Mouse (Mus musculus) kidney, postnatal 0 days (tissue): ENCODE data around the gene Pdgfc. TPM values are rescaled to one million over a fixed set of nuclear protein-coding genes. Genes with fewer than 3 reads are reported as not detected.

Source experiments
- ATAC-seq: fragments of 200-750 bp; cut with Nextera tagmentation; replicated peaks from 2 replicates; pipeline ENCODE4 v1.8.0; 2017; ENCODE audit warnings: low read depth, moderate number of reproducible peaks, moderate TSS enrichment, moderate library complexity; ENCODE audit not compliant: low FRiP score
- DNase-seq: peaks from one replicate; pipeline ENCODE4 v3.0.0-alpha.2; 2016; ENCODE audit warnings: low spot score
- H3K27ac ChIP-seq: fragments of 300-500 bp; sonication (generic); 2 replicates; pipeline ENCODE4 v1.5.1; 2014; ENCODE audit warnings: mild to moderate bottlenecking
- H3K27me3 ChIP-seq: fragments of 300-500 bp; sonication (generic); 2 replicates; pipeline ENCODE4 v1.6.1; 2014; ENCODE audit warnings: low read length, mixed read lengths; ENCODE audit not compliant: insufficient read depth
- H3K36me3 ChIP-seq: fragments of 300-500 bp; sonication (generic); 2 replicates; pipeline ENCODE4 v1.6.1; 2014; ENCODE audit warnings: low read length, mixed read lengths; ENCODE audit not compliant: insufficient read depth
- H3K4me1 ChIP-seq: fragments of 300-500 bp; sonication (generic); replicated peaks from 2 replicates; pipeline ENCODE4 v1.6.1; 2014; ENCODE audit warnings: antibody characterized with exemption, low read length, mixed read lengths; ENCODE audit not compliant: insufficient read depth
- H3K4me2 ChIP-seq: fragments of 300-500 bp; sonication (generic); 2 replicates; pipeline ENCODE4 v1.6.1; 2014; ENCODE audit warnings: mild to moderate bottlenecking, low read length, moderate library complexity, mixed read lengths
- H3K4me3 ChIP-seq: fragments of 300-500 bp; sonication (generic); replicated peaks from 2 replicates; pipeline ENCODE4 v1.5.1; 2014; ENCODE audit warnings: low read depth, low read length
- H3K9ac ChIP-seq: fragments of 300-500 bp; sonication (generic); 2 replicates; pipeline ENCODE4 v1.6.1; 2014; ENCODE audit warnings: low read depth, low read length
- H3K9me3 ChIP-seq: fragments of 300-500 bp; sonication (generic); replicated peaks from 2 replicates; pipeline ENCODE4 v1.6.1; 2016; ENCODE audit warnings: low read length, inconsistent platforms, mixed read lengths
- CTCF ChIP-seq: IDR thresholded peaks from 2 replicates; pipeline ENCODE4 v1.5.1; 2016; ENCODE audit warnings: antibody characterized with exemption, low read depth, mild to moderate bottlenecking, moderate library complexity
- WGBS: fragments of 180-500 bp; shearing (Covaris S2); extraction: QIAGEN DNeasy Blood & Tissue Kit; methylation state at CpG from one replicate; pipeline ENCODE4 v1.1.7; 2014; 5-methylcytosine and 5-hydroxymethylcytosine counted together
- polyA plus RNA-seq: library from polyadenylated mRNA; unstranded; fragments of >200 nt; fragmentation: Nextera tagmentation; extraction: Ambion mirVana; gene quantifications from 2 replicates; pipeline ENCODE4 v1.2.1, GENCODE M21; 2015

Gene Pdgfc
- polyA plus RNA-seq, 1 experiment from 2014 or later: 36.1 TPM

DNA sequence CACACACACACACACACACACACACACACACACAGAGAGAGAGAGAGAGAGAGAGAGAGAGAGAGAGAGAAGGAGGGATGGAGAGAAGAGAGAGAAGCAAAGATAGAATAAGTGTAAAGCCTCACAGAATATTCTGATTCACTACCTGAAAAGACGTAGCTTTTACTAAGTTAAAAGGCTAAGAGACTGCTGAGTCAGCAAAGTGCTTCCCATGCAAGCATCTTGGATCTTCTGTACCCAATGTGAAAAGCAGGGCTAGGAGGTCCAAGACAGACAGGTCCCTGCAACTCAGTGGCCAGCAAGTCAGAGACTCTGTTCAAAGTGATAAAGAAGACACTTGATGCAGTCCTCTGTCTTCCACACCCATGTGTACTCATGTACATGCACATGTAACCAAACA is 13.4 kb upstream of the Pdgfc start:
- no peaks in the 10 kb centered on the region for H3K4me1 ChIP-seq
- no peak overlapping the region for H3K9ac ChIP-seq
- H3K4me2 ChIP-seq: no peak overlapping the region
- no peaks in the 10 kb centered on the region for H3K36me3 ChIP-seq
- no peak for DNase-seq
- no peak overlapping the region for H3K27ac ChIP-seq
- H3K9me3 ChIP-seq: no peaks in the 10 kb centered on the region
- 68% methylated on average over 1 of the region's 1 CpGs for WGBS
- H3K27me3 ChIP-seq: no peaks in the 10 kb centered on the region
- TF ChIP-seq CTCF: no peak
- no peak overlapping the region for H3K4me3 ChIP-seq
- no peak for ATAC-seq

DNA sequence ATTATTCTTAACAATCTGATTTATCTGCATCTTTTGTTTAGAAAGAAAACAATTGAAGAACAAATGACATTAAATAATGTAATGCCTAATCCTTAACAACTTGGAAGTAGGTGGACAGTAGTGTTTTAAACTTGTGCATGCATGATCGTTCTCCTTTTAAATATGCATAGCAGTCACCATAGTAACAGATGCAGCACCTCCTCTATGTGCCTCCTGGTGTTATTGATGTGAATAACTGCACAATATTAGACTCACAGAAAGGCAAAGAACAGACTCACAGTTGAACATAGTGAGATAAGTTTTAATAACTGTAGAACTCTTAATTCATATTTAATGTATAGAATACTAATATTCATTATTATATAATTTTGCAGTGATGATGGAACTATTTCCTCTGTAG is 12.6 kb upstream of the Pdgfc start:
- Histone ChIP-seq H3K9ac (no peak overlapping the region), H3K36me3 (no peaks in the 10 kb centered on the region), H3K27ac (no peak overlapping the region), H3K4me3 (no peak overlapping the region), H3K27me3 (no peaks in the 10 kb centered on the region), H3K4me2 (no peak overlapping the region), H3K4me1 (no peaks in the 10 kb centered on the region), H3K9me3 (no peaks in the 10 kb centered on the region)
- WGBS: 48% methylated on average over 1 of the region's 1 CpGs
- no peak for DNase-seq
- no peak for TF ChIP-seq CTCF
- ATAC-seq: no peak

DNA sequence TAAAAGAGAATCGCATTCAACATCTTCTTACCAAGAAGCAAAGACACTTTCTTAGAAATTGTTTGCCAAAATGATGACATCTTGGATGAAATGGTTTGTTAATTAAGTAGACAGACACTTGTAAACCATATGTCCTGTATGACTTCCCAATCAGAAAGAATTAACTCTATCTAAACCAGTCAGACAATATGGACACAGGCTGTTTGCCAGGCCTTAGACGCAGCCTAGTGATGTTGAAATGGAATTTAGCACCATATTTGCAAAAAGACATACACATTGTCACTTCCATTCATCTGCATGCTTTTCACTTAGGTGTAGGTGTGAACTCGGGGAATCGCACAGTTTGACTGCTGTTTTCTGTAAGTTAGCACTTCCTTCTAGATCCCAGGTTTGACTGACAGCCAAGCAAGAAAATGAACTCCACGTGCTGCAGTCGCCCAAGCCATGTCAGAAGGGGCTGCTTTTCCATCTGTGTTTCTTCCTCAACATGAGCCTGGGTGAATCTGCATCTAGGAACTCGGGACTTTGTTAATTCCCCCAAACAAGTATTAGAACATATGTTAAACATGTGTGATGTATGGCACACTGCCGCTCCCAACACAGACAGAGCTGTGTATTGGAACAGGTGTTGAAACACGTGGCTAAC is 10.5 kb upstream of the Pdgfc start:
- no peak for TF ChIP-seq CTCF
- Histone ChIP-seq H3K4me3 (no peak overlapping the region), H3K9ac (no peak overlapping the region), H3K4me1 (no peaks in the 10 kb centered on the region), H3K9me3 (no peaks in the 10 kb centered on the region), H3K36me3 (no peaks in the 10 kb centered on the region), H3K27ac (no peak overlapping the region), H3K4me2 (no peak overlapping the region), H3K27me3 (no peaks in the 10 kb centered on the region)
- no peak for DNase-seq
- WGBS: 79% methylated on average over 9 of the region's 9 CpGs
- no peak for ATAC-seq

DNA sequence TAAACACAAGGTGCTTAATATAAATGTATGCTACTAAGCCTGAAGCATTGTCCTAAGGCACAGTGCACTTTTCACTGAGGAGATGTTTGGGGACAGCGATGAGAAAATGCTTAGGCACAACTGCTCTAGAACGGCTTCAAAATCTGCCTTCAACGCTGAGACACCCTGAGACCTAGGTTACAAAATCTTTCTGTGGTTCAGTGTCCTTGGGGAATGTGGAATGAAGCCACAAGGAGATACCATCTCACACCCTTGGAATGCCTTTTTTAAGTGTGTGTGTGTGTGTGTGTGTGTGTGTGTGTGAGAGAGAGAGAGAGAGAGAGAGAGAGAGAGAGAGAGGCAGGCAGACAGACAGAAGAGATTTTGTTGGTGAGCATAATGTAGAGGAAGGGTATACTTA is 7.9 kb upstream of the Pdgfc start:
- no peak overlapping the region for H3K27ac ChIP-seq
- TF ChIP-seq CTCF: no peak
- WGBS: 58% methylated on average over 3 of the region's 3 CpGs
- no peaks in the 10 kb centered on the region for H3K4me1 ChIP-seq
- no peak overlapping the region for H3K4me2 ChIP-seq
- H3K36me3 ChIP-seq: no peaks in the 10 kb centered on the region
- ATAC-seq (no peak), DNase-seq (no peak)
- H3K9me3 ChIP-seq: no peaks in the 10 kb centered on the region
- H3K27me3 ChIP-seq: no peaks in the 10 kb centered on the region
- H3K4me3 ChIP-seq: no peak overlapping the region
- no peak overlapping the region for H3K9ac ChIP-seq

DNA sequence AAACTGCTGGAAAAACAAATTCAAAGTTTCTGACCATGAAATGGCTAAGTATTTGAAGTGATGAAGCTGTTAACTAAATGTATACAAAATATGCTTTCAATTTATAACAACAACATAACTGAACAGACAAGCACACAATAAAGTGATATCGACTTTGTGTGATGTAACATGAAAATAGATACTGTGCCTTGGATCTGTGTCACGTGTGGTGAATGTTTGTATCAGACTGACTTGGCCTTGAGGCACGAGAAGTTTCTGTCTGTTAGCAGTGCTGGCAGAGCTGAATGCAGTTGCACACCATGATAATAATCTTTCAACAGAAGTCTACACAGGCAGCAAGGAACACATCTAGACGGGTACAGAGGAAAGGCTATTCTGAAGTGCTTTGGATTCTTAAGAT is 6.9 kb upstream of the Pdgfc start:
- Histone ChIP-seq H3K9ac (no peak overlapping the region), H3K9me3 (no peaks in the 10 kb centered on the region), H3K4me1 (no peaks in the 10 kb centered on the region), H3K27ac (no peak overlapping the region), H3K27me3 (no peaks in the 10 kb centered on the region), H3K4me3 (no peak overlapping the region), H3K36me3 (no peaks in the 10 kb centered on the region), H3K4me2 (no peak overlapping the region)
- 70% methylated on average over 4 of the region's 4 CpGs for WGBS
- no peak for TF ChIP-seq CTCF
- ATAC-seq (no peak), DNase-seq (no peak)

DNA sequence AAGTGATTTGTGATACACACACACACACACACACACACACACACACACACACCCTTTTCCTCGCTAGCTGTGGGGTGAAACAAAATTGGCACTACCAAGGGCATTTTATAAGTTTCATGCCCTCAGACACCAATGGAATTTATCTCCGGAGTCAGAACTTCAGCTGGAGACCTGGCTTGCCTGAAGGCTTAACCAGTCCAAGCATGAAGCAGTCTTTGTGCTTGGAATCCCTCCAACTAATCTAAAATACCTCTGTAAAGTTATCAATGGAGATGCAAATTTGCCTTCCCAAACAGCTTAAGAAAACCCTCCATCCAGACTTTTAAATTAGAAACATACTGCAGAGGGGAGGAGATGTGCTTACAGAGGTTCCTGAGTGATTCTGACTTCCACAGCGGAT is 6.3 kb upstream of the Pdgfc start:
- Histone ChIP-seq H3K4me2 (no peak overlapping the region), H3K9ac (no peak overlapping the region), H3K4me1 (no peaks in the 10 kb centered on the region), H3K4me3 (no peak overlapping the region), H3K27me3 (no peaks in the 10 kb centered on the region), H3K36me3 (no peaks in the 10 kb centered on the region), H3K27ac (no peak overlapping the region), H3K9me3 (no peaks in the 10 kb centered on the region)
- 76% methylated on average over 3 of the region's 3 CpGs for WGBS
- DNase-seq (no peak), ATAC-seq (no peak)
- no peak for TF ChIP-seq CTCF

DNA sequence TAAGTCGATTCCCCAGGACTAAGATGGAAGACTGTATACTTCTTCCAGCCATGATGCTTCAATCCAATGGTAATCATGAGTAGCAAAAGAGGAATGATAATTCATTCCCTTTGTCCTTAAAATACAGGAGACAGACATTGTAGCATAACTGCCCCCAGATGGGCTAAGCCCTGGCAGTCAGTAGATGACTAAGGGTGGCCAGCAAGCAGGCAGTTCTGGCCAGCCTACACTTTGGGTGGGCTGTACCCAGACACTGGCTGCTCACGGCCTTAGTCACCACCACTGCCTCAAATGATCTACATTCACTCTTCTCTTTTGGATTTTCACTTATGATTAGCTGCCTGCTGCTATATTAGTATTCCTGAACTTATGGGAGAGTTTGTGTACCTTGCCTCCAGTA is 5.9 kb upstream of the Pdgfc start:
- no peak for TF ChIP-seq CTCF
- Histone ChIP-seq H3K36me3 (no peaks in the 10 kb centered on the region), H3K27me3 (no peaks in the 10 kb centered on the region), H3K9me3 (no peaks in the 10 kb centered on the region), H3K9ac (no peak overlapping the region), H3K4me2 (no peak overlapping the region), H3K27ac (no peak overlapping the region), H3K4me1 (no peaks in the 10 kb centered on the region), H3K4me3 (no peak overlapping the region)
- no peak for ATAC-seq
- WGBS: 83% methylated on average over 2 of the region's 2 CpGs
- DNase-seq: no peak
